Mouse (Mus musculus) adrenal gland, adult 2 months (tissue): ENCODE measurements around the gene Sel1l. TPM values are rescaled to one million over a fixed set of nuclear protein-coding genes. Genes with fewer than 3 reads are reported as not detected.

Source experiments
- DNase-seq: peaks from one replicate; pipeline ENCODE4 v3.0.0; 2021
- long read RNA-seq: library from polyadenylated mRNA; stranded (forward); transcript quantifications from one replicate; pipeline ENCODE4 v2.0.0, GENCODE M21; 2021
- polyA plus RNA-seq: library from polyadenylated mRNA; depleted of rRNA; stranded (reverse); fragments of >200 nt; gene quantifications from 2 replicates; pipeline ENCODE4 v1.2.3, GENCODE M21; 2012; rRNA removed
- total RNA-seq, 2 experiments: library from RNA; stranded (reverse); gene quantifications; 2 replicates each; pipeline ENCODE4 v1.2.3; 2021

Sel1l gene
- total RNA-seq (100 to 1,000 TPM; 135 to 181 TPM), polyA plus RNA-seq (26.9 and 28.8 TPM in 2 replicates)
- long read RNA-seq, full-length matches to known transcripts: 41 of 53 reads
- long read RNA-seq, partial matches to known transcripts: 4 of 53 reads
- long read RNA-seq, other reads (novel, unspliced or antisense): 8 of 53 reads

DNA sequence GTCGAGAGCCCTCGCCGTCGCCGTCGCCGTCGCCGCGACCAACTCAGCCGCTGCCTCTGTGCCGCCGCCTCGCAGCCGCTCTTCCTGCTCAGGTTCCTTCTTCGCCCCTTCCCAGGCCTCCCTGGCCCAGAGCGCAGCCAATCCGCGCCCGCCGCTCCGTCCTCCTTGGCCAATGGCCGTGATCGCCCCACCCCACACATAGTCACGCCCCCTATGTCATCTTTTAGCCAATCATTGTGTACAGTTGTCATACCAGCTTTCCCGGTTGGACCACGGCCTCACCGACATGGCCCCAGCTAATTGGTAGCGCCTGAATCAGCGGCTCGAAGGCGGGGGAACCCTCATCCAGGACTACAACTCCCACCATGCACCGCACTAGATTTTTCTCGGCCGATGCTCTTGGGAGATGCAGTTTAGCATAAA lies at the start of gene Sel1l:
TSS of gene Sel1l (minus strand) at position 113 of the 423 bp plus-strand sequence.
- peak; percentile 99 for DNase-seq

DNA sequence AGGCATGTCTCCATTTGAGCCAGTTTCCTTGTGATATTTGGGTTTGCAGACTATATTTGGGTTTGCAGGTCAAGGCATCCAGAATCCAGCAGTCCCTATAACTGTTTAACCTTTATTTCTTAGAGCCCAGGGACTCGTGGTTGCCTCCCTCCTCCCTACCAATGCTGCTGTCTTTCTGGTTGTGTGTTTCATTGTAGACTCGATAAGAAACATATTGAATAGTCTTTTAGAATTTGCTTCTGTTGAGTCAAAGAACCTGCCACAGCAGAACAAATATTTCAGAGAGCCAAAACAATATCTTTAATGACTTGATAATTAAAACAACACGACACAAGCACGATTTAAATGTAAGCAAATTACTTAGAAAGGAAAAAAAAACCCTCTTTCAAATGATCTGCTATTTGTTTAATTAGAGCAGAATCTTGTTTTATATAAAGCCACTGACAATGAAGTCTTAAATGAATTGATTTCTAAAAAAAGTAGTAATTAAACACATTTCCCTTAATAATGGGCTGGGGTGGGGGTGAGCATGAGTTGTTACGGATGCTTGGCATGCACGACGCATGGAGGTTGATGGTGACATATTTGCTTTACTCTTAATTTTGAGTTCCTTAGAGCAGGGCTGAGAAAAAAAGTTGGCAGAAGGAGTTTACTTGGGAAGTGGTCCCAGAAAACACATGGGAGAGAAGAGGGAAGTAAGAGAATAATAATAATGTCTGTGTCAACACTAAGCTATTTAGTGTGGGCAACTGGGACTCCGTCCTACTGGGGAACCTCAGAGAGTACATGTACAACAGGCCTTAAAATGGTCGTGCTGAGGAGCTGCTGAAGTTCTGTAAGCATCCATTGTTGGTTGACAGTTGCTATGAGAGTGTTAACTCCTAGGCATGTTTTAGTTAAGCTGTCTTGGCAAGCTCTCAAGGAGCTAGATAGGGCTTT lies 43.9 kb upstream of the Sel1l start:
- DNase-seq: no peak

DNA sequence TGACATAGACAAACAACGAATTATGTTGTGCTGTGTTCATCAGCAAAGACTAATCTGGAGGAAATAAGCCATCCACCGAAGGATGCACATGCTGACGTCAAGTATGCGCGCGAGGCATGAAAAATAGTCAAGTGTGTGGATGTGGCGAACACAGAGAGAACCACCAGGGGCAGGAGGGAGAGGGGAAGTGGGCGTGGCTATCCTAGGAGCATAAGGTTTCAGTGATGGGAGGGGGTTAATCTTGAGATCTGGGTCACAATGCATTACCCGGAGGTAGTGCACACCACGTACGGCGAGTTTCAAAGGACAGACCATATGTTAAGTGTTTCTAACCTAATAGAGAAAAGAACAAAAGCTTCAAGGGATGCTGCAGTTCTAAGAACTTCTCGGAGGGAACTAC lies 31.5 kb upstream of the Sel1l start:
- DNase-seq: no peak

DNA sequence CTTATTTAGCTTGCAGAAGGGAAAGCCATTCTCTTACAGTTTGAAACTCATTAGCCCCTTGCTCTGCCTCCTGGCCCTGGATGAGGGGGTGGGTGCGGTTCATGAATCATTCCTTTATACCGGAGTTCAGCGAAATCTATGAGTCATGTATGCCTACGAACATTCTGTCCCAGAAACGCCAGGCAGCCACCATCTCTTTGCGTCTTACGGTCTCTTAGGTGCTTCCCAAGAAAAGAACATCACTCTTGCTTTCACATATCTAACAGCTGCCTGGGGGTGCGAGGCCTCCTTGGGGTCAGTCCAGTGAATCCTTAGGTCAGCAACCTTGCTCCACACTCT lies 29.9 kb upstream of the Sel1l start:
- peak; percentile 62 for DNase-seq

DNA sequence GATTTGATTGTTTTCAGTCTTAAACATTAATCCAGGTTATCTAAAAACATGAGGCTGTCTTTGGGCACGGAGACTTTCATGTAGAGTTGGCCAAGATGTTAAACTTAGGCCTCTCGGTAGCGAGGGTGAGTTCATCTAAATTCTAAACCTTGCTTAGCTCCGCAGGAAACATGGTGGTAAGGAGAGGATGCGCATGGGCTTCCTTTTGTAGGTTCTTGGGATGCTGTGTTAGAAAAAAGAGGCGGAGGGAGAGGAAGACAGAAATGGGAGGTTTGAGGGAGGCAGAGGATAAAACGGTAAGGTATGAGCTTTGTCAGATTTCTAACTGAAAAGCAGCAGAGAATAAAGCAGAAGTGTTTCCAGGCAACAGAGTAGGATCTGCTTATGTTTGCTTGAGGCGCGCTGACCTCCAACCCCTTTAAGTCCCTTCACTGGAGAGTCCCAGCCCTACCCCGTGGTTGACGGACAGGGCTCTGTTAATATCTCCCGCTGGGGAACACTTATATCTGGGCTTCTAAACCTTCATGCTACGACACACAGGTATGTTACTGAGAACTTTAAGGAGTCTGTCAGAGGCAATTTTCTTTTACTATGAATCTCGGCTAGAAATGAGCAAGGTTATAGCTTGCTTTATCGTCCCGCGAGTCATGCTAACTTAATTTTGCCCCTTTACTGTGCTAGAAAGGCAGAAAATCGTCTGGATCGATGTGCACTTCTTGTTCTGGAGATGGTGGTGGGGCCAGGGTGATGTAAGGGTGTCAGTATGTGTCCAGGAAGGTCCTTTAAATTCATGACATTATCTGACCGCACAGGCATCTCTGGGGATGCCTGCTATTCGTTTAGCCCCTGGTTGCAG lies 29.3 kb upstream of the Sel1l start:
- DNase-seq: no peak

DNA sequence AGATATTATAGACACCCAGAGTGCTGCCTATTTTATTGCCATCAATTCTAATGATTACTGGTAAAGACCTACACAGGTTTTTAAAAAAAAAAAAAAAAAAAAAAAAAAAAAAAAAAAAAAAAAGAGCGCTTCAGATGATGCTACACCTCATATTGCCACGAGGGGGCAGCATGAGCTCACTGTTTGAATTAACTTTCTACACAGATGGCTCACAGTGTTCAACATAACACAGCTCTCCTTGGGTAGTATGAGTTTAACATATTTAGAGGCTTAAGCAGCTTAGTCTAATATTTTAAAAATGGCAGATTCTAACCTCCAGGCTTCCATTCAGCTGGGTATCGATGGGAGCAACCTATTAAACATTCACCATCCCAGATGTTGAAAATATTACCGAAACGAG lies 28.7 kb upstream of the Sel1l start:
- peak; percentile 20 for DNase-seq

DNA sequence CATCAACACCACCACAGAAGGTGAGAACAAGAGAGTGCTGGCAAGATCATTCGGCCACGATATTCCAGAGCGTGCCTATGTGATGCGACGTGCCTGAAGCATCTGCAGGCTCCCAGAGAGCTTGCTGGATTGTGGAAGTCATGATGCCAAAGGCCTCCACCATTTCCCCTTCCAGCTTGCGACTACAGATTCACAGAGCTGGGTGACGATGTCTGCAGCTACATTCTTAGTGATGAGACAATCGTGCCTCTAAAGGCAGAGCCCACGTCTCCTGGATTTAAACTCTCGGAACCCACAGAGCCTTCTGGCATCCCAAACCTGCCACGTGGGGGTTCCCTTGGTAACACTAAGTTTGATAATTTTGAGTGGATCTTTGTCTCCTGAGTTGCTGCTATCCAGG lies 21.7 kb upstream of the Sel1l start:
- DNase-seq: no peak

DNA sequence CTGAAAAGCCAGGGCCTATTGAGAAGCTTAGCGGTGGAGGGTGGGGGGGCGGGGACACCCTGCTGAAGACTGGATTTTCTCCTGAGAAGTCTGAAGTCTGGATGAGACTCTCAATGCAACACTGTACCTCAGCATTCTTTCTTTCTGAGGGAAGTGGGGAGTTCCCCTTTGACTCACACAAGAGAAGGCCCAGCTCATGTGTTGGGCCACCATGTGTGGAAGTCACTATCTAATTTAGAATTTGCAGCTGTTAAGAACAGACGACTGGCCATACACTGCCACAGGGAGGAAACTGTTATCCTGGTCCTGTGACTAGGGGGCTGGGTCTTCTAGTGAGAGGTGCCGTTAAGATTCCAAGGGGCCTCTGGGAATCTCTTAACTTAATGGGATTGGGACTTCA lies 20.4 kb upstream of the Sel1l start:
- DNase-seq: no peak

DNA sequence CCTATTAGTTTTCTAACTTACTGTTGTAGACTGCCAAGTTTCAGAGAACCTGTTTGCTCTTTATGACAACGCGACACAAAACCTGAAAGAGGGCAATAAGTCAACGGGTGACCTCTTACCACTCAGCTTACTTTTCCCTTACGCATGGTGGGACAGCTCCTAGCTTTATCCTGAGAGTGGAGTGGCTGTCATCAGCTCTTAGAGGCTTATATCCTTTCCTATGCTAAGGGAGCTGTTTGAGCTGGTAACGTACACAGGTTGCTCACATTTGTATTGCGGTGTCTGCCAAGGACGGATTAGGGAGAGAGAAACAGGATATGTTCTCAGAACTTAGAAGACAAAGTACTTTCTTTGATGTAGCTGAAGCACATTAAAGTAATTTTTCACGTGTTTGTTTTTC lies 5.4 kb upstream of the Sel1l start:
- DNase-seq: no peak

DNA sequence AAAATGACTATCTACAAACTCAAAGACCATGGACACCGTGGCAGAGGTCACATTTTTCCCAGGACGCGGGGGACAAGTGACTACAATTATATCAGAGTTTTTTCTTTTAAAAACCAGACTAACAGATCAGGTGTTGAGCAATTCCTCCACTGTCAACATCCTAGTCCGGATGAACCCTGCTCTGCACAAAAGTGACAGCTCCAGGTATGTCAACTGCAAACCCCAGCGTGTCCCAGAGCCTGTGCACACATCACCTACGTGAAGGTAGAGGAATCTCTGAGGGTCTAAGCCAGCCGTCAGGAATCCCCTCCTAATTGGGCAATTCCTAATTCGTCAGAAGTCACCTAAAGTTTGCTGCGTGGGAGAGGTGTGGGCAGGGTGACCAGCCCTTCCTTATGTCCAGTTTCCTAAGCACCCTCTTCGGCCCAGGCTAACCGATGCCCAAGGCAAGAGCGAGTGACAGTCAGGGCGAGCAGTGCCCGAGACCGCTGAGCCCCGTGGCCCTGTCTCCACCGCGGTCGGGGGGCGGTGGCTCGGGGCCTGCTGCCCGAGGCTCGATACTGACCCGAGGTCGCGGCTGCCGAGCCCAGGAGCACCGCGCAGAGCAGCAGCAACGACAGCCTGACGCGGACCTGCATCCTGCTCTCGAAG lies 438 bp downstream of the Sel1l start:
- DNase-seq: no peak

DNA sequence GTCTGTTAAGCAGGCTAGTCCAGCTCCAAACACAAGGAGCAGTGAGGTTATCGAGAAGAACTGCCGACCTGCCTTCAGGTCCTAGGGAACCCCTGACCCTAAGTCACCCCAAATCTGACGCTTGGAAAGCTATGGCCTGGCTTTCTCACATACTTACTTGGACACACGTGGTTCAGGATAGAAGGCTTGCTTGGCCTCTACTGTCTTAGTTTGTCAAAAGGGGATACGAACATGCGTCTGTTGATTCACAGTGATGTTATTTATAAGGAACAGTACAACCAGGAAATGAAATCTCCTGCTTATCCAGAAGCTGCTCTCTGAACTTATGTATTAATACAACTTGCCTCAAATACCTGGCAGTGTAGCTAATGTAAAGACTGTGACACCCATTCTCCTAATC lies 2.9 kb downstream of the Sel1l start:
- no peak for DNase-seq

DNA sequence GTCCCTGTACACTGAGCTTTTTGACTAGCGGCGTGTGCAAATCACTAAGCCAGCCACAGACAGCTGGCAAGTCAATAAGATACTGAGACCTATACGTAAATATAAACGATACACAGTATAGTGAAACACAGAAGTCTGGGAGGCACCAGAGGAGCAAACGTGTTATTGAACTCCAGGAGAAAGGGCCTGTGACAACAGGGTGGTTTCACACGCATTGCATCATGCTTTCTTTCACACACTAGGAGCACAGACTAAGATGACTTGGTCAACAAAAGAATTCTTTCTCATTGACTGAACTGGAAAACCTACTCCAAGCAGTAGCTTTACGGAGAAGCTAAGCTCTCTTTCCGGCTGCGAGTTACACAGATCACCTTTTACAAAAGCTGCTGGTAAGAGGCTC lies 3.6 kb downstream of the Sel1l start:
- no peak for DNase-seq

DNA sequence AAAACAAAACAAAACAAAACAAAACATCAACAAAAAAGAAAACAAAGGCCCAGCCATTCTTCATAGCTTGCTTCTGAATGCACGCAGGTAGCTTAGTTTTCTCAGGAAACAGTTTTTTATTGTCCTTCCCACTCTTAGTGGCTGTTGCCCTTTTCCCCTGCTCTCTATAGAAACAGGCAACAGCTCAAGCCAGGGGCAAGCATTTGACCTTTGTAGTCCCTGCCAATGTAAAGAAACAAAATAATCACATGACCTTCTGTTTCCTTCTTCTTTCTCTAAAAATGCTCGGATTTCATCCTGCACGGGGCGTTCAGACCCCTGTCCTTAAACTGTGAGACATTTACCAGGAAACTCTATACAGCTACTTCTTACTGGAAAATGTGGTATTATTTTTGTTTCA lies 4.4 kb downstream of the Sel1l start:
- no peak for DNase-seq

DNA sequence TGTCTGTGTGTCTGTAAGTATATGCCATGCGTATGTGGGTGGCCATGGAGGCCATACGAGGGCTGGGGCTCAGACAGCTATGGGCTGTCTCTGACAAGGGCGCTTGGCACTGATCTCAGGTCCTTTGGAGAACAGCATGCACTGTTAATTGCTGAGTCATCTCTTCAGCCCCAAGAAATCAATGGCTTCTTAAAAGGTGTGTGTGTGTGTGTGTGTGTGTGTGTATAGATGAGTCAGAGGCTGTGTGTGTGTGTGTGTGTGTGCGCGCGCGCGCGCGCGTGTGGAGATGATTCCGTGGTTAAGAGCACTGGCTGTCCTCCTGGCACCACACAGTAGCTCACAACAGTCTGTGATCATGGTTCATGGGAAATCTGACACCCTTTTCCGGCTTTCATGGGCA lies 5.1 kb downstream of the Sel1l start:
- DNase-seq: no peak

DNA sequence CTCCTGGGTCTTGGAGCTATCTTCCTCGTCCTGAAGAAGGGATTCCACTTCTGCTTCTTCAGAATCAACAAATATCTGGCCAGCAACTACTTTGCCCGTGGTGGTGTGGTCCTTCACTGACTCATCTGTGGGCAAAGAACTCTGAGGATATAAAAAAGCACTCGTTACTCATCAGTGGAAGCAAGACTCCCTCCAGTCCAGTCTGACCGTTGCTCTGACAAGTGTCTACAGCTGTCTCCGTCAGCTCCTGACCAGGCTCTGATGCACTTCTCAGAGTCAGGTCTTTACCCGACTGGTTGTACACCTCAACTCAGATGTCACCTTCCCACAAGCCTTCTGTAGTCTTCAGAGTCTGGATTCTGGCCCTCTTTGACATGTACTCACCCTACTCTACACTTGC lies 7.2 kb downstream of the Sel1l start:
- DNase-seq: peak; percentile 43

DNA sequence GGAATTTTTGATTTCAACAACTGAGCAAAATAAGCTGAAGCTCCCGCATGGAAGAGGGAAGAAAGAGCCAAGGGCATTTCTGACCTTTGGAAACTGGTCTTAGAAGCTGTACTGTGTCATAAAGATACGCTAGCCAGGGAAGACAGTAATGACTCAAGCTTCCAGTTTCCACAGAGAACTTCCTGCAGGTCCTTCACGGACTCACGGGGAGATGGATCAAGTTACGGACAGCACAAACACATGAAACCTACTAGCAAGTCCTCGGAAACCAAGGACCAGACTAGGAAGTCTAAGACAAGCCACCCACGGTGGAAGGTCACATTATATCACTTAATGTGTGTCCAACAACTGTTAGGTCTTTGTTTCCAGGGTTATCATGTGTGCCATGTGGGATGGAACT lies 10.7 kb downstream of the Sel1l start:
- peak; percentile 33 for DNase-seq

DNA sequence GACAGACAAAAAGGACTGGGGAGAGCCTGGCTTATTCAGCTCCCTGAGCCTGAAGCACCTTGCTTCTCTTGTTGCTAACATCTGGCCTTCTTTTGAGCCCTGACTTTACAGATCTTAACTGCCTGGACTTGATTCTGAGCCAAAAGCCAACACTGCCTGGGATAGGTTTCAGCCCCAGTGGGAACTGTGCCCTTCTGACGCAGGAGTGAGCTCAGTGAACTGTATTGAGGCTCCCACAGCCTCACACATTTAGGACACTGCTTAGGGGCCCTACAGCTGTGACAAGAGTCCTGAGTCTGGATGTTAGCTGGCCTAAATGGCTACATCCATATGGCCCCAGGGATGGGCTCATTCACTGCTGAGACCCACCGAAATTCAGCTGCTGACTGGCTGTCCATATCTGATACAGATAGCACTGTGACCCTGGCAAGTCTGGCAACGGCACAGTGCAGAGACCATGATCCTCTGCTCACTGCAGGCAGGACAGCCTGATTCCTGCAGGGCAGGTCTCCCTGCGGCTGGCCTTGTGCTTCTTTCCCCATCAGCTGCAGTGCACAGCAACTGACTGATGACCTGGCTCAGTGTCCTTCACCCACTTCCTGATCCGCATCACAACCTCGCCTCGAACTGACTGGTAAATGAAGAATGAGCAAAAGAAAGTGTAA lies 11.4 kb downstream of the Sel1l start:
- DNase-seq: peak; percentile 89

DNA sequence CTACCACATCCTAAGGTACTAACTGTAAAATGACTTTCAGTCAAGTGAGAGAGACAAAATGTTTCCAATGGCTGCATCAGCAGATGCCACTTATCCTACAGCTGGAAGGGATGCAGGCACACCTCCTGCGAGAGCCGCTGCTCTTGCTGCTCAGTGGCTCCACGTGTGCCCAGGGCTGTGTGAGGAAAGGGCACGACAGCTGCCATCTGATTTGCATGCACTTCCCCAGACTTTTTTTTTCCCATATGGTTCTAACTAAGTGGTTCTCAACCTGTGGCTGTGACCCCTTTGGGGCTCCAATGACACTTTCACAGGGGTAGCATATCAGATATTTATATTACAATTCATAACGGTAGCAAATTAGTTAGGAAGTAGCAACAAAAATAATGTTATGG lies 15.0 kb downstream of the Sel1l start:
- DNase-seq: no peak

DNA sequence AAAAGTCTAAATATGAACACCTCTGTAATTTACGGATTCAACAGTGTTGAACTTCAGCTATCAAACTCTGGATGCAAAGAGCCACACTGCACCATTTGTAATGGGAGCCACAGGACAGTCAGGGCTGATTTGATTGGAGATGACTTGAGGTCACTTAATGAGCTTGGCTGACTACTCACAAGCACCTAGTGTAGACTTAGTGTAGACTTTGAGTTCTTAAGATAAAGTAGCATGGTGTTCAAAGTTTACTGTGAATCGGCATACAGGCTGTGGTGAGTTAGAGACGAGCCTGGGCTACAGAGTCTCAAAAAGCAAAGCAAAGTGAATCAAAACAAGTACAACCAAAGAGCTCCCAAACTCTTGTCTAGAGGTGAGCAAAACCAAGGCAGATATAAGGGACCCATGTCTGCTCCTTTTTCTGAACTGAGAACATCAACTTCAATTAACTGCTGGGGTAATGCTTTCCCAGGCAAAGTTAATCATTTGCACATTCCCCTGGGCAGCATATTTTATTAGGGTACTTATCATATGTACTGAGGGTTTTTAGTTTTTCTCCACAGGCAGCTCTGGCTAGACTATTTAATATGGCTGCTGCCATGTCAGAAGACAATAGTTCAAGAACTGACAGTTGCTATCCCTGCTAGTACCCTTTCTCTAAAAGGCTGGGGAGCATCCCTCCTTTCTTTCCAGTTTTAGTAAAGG lies 15.6 kb downstream of the Sel1l start:
- no peak for DNase-seq

DNA sequence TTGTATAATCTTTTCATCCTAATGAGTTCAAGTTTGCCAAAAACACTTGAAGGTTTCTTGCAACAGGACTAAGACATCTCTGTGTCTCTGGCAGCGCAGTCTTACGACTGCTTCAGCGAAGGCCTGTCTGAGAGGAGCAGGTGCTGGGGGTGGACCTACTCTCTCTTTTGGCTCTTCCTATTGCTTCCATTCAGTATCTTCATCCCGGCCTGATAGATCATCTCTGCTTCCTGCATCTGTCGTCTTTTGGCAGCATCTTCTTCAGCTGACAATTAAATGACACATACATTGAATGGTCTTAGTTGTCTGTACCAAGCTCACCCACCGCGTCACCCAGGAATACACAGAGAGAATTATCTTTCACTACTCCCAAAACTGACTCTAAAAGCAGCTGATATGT lies 17.5 kb downstream of the Sel1l start:
- DNase-seq: no peak

DNA sequence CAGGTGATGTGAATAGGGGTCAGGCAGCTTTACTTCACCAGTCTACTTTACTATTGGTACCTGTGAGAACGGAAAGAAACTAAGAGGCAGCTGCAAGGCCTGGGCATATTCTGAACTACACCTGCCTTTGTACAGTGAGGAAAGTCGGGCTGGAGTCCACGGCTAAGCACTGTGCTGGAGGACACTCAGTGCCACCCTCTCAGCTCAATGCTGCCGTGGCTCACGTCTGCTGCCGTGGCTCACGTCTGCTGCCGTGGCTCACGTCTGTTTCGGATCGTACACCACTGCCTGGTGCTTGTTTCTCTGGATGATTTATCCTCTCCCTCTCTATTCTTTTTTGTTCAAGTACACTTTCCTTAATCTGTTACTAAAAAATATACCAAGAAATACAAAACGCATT lies 28.5 kb downstream of the Sel1l start:
- no peak for DNase-seq
